Mouse (Mus musculus) right cerebral cortex, adult 2 months (tissue): ENCODE results near the gene Vmn1r181.
A peak's percentile ranks its signal among the peaks of the same experiment; 100 is the strongest.
"Not testable (repeated sequence)": the region's sequence is repeated elsewhere in the genome, so short reads cannot be mapped to it uniquely, and the experiment has no call there.

Experiments used
- DNase-seq, 2 experiments: peaks; one replicate each; pipeline ENCODE4 v3.0.0; 2021 to 2022; ENCODE audit warnings: low spot score in 2 of 2

Vmn1r181 gene

DNA sequence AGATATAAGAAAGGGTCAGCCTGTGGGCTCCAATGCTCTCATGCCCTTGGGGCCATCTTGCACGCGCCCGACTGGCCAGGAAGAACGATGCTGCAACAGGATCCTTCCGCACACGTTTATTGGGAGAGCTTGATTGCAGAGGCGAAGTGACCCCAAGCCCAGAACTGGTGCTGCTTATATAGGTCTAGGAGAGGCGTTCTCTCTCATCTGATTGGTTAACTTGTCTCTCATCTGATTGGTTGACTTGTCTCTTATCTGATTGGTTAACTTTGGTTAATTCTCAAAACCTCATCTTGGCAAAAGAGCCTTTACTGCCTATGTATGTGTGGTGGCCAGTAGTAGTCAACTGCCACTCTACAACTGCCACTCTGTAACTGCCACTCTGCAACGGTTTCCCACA is at the start of gene Vmn1r181:
TSS of gene Vmn1r181 (plus strand) at position 301 of the 400 bp plus-strand sequence.
- DNase-seq = not testable (repeated sequence)

DNA sequence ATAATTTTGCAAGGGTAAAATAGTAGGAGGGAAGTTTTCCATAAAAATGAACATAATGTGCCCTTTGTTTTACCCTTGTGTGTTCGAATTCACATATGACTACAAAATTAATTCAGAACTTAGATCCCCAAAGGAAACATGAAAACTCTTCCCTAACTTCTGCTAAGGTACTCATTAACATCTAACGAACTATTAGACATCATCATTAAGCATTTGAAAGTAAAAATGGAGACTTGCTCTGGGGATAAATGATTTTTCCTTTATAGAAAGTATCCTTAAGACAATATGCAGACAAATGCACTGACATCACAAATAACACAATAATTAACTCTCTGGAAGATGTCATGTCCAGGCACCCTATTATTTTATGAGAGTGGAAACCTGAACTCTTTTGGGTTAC is 47.7 kb upstream of the Vmn1r181 start, which contains the start of gene Vmn1r179:
TSS of gene Vmn1r179 (plus strand) at position 301 of the 400 bp plus-strand sequence.
- DNase-seq = no peak

DNA sequence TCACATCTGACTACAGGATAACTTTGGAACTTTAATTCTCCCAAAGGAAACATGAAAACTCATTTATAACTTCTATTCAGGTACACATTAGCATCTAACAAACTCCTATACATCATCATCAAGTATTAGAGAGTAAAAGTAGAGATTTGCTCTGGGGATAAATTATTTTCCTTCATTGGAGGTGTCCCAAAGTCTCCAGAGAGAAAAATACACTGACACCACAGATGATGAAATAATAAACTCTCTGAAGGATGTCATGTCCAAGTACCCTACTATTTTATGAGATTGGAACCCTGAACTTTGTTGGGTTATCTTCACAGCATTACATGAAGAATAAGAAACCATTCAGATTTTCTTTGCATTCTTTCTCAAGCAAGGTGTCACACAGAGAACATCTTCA is 24.1 kb upstream of the Vmn1r181 start, which contains the start of gene Vmn1r180:
TSS of gene Vmn1r180 (plus strand) at position 301 of the 400 bp plus-strand sequence.
- DNase-seq = no peak

DNA sequence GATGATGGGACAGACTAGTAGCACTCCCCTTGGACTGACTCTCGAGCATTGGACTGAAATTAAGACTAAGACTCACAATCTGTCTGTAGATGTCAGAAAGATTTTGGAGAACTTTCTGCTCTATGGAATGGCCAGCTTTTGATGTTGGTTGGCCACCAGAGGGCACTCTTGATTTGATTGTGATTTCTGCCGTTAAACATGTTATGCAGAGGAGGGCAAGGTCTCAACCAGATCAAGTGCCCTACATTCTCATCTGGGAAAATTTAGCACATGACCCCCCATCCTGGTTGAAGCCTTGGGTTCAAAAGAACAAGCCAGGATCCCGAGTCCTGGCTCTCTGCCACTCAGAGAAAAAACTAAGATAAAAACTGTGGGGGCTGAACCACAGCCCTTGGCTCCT is 6.4 kb upstream of the Vmn1r181 start:
- DNase-seq = peak; percentile 8 to 12

DNA sequence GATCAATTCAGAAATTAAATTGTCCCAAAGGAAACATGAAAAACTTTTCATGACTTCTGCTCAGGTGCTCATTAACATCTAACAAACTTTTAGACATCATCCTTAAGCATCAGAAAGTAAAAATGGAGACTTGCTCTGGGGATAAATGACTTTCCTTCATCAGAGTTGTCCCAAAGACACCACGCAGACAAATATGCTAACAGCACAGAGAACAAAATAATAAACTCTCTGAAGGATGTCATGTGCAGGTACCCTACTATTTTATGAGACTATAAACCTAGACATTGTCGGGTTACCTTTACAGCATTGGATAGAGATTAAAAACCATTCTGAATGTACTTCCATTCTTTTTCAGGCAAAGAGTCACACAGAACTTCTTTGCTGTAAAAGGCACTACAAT is 27.0 kb downstream of the Vmn1r181 start, which contains the start of gene V1rd19:
TSS of gene V1rd19 (plus strand) at position 301 of the 400 bp plus-strand sequence.
- no peak for DNase-seq
